Mouse (Mus musculus): Measurements from ENCODE around the gene Arpc3. TPM values are rescaled to one million over a fixed set of nuclear protein-coding genes. Genes with fewer than 3 reads are reported as not detected.

The Arpc3 gene
- polyA plus RNA-seq (2012; ENCODE audit: insufficient read depth, insufficient read length, low replicate concordance, missing spikeins), result 430 TPM in 1 of 2 replicates, not detected in the other

GRCm38 (mm10) chr5:122391786-122392180 is at the start of gene Arpc3:
Gene Arpc3 (plus strand): TSS chr5:122391878.
- Histone ChIP-seq H3K27ac (ENCODE audit: insufficient read depth, low read depth, low read length) (0 out of 2 replicates have a peak within 1 kb of the TSS, but pooled peaks have one; percentile 39), H3K4me1 (ENCODE audit: control insufficient read depth, insufficient read depth, low read length) (peaks cover 15% of the 10 kb centered on the region; the same call in 1 of the 2 replicates), H3K4me3 (ENCODE audit: insufficient read depth, low read depth, low read length) (peak within 1 kb of the TSS; percentile 95)
- WGBS, result under 1% methylated on average over 39 of the region's 39 CpGs
- TF ChIP-seq CTCF (IDR thresholded peaks at IDR 0.05; ENCODE audit: insufficient read depth, low read depth, low read length) (peak; percentile 77), POLR2A (IDR thresholded peaks at IDR 0.05; ENCODE audit: insufficient read depth, low read depth, low read length) (peak; percentile 63; the same call in 1 of the 2 replicates)

- Histone ChIP-seq H3K4me3 (ENCODE audit: insufficient read depth, low read depth, low read length) (no peak overlapping the region), H3K27ac (ENCODE audit: insufficient read depth, low read depth, low read length) (no peak overlapping the region), H3K4me1 (ENCODE audit: control insufficient read depth, insufficient read depth, low read length) (no peaks in the 10 kb centered on the region)
- WGBS, result 86% methylated on average over 1 of the region's 1 CpGs
- no peak for TF ChIP-seq POLR2A (IDR thresholded peaks at IDR 0.05; ENCODE audit: insufficient read depth, low read depth, low read length)
- no peak for TF ChIP-seq CTCF (IDR thresholded peaks at IDR 0.05; ENCODE audit: insufficient read depth, low read depth, low read length)
Measured at GRCm38 (mm10) chr5:122342874-122343273, 48.8 kb upstream of the Arpc3 start.

- no peak overlapping the region for H3K27ac ChIP-seq (ENCODE audit: insufficient read depth, low read depth, low read length)
- no peaks in the 10 kb centered on the region for H3K4me1 ChIP-seq (ENCODE audit: control insufficient read depth, insufficient read depth, low read length)
- H3K4me3 ChIP-seq (ENCODE audit: insufficient read depth, low read depth, low read length), result no peak overlapping the region
- TF ChIP-seq POLR2A (IDR thresholded peaks at IDR 0.05; ENCODE audit: insufficient read depth, low read depth, low read length) (no peak), CTCF (IDR thresholded peaks at IDR 0.05; ENCODE audit: insufficient read depth, low read depth, low read length) (no peak)
- WGBS, result 55% methylated on average over 7 of the region's 7 CpGs
Measured at GRCm38 (mm10) chr5:122343768-122344167, 47.9 kb upstream of the Arpc3 start.

GRCm38 (mm10) chr5:122344260-122344659 is 47.4 kb upstream of the Arpc3 start:
- Histone ChIP-seq H3K4me1 (ENCODE audit: control insufficient read depth, insufficient read depth, low read length) (no peaks in the 10 kb centered on the region), H3K4me3 (ENCODE audit: insufficient read depth, low read depth, low read length) (no peak overlapping the region), H3K27ac (ENCODE audit: insufficient read depth, low read depth, low read length) (no peak overlapping the region)
- TF ChIP-seq POLR2A (IDR thresholded peaks at IDR 0.05; ENCODE audit: insufficient read depth, low read depth, low read length), result no peak
- TF ChIP-seq CTCF (IDR thresholded peaks at IDR 0.05; ENCODE audit: insufficient read depth, low read depth, low read length), result peak; percentile 43
- 8% methylated on average over 5 of the region's 5 CpGs for WGBS

GRCm38 (mm10) chr5:122345777-122346176 is 45.9 kb upstream of the Arpc3 start:
- H3K4me1 ChIP-seq (ENCODE audit: control insufficient read depth, insufficient read depth, low read length), result no peaks in the 10 kb centered on the region
- no peak for TF ChIP-seq CTCF (IDR thresholded peaks at IDR 0.05; ENCODE audit: insufficient read depth, low read depth, low read length)
- TF ChIP-seq POLR2A (IDR thresholded peaks at IDR 0.05; ENCODE audit: insufficient read depth, low read depth, low read length), result no peak
- no peak overlapping the region for H3K27ac ChIP-seq (ENCODE audit: insufficient read depth, low read depth, low read length)
- WGBS, result 68% methylated on average over 4 of the region's 4 CpGs
- no peak overlapping the region for H3K4me3 ChIP-seq (ENCODE audit: insufficient read depth, low read depth, low read length)

- Histone ChIP-seq H3K4me3 (ENCODE audit: insufficient read depth, low read depth, low read length) (peak within 1 kb of the TSS; percentile 73), H3K27ac (ENCODE audit: insufficient read depth, low read depth, low read length) (peak within 1 kb of the TSS; percentile 96), H3K4me1 (ENCODE audit: control insufficient read depth, insufficient read depth, low read length) (peaks cover 5% of the 10 kb centered on the region)
- WGBS, result under 1% methylated on average over 51 of the region's 51 CpGs
- no peak for TF ChIP-seq CTCF (IDR thresholded peaks at IDR 0.05; ENCODE audit: insufficient read depth, low read depth, low read length)
- TF ChIP-seq POLR2A (IDR thresholded peaks at IDR 0.05; ENCODE audit: insufficient read depth, low read depth, low read length), result peak; percentile 84
Measured at GRCm38 (mm10) chr5:122353807-122354491, 37.7 kb upstream of the Arpc3 start, which contains the start of the genes Rad9b and Vps29. Gene Rad9b (minus strand): TSS chr5:122354233. Gene Vps29 (plus strand): TSS chr5:122354369.

- H3K4me3 ChIP-seq (ENCODE audit: insufficient read depth, low read depth, low read length), result peak overlapping the region; percentile 73
- H3K4me1 ChIP-seq (ENCODE audit: control insufficient read depth, insufficient read depth, low read length), result peaks cover 5% of the 10 kb centered on the region
- TF ChIP-seq CTCF (IDR thresholded peaks at IDR 0.05; ENCODE audit: insufficient read depth, low read depth, low read length) (no peak), POLR2A (IDR thresholded peaks at IDR 0.05; ENCODE audit: insufficient read depth, low read depth, low read length) (no peak)
- under 1% methylated on average over 57 of the region's 57 CpGs for WGBS
- H3K27ac ChIP-seq (ENCODE audit: insufficient read depth, low read depth, low read length), result peak overlapping the region; percentile 63
Measured at GRCm38 (mm10) chr5:122354492-122355067, 37.1 kb upstream of the Arpc3 start.

GRCm38 (mm10) chr5:122371591-122372191 is 20.0 kb upstream of the Arpc3 start, which contains the start of gene Gpn3:
Gene Gpn3 (plus strand): TSS chr5:122371876.
- Histone ChIP-seq H3K4me1 (ENCODE audit: control insufficient read depth, insufficient read depth, low read length) (peaks cover 2% of the 10 kb centered on the region; the same call in 1 of the 2 replicates), H3K27ac (ENCODE audit: insufficient read depth, low read depth, low read length) (peak within 1 kb of the TSS; percentile 79), H3K4me3 (ENCODE audit: insufficient read depth, low read depth, low read length) (peak within 1 kb of the TSS; percentile 92)
- TF ChIP-seq CTCF (IDR thresholded peaks at IDR 0.05; ENCODE audit: insufficient read depth, low read depth, low read length), result no peak
- under 1% methylated on average over 31 of the region's 46 CpGs for WGBS
